Mouse (Mus musculus): ENCODE results near the gene Slc28a1. TPM values are rescaled to one million over a fixed set of nuclear protein-coding genes. Genes with fewer than 3 reads are reported as not detected.

Gene Slc28a1
- polyA plus RNA-seq, 1 experiment from 2014 or later: 0.67 TPM

- H3K4me2 ChIP-seq: no peak overlapping the region
- no peaks in the 10 kb centered on the region for H3K27me3 ChIP-seq (replicated peaks; ENCODE audit: control insufficient read depth, insufficient read depth, low read length)
- no peak overlapping the region for H3K9ac ChIP-seq (ENCODE audit: low read depth, low read length)
- no peak overlapping the region for H3K4me3 ChIP-seq (ENCODE audit: low read depth, low read length)
- H3K9me3 ChIP-seq (ENCODE audit: control insufficient read depth, low read length): no peaks in the 10 kb centered on the region
- peaks cover 2% of the 10 kb centered on the region for H3K4me1 ChIP-seq (replicated peaks; ENCODE audit: control insufficient read depth, insufficient read depth, low read length)
- H3K27ac ChIP-seq (ENCODE audit: low read depth, low read length): no peak overlapping the region
- 95% methylated on average over 2 of the region's 2 CpGs for WGBS
- H3K36me3 ChIP-seq (ENCODE audit: control insufficient read depth, insufficient read depth, low read length): no peaks in the 10 kb centered on the region
- no peak for DNase-seq (ENCODE audit: low spot score)
- no peak for ATAC-seq (replicated peaks; ENCODE audit: low FRiP score)
Observed at GRCm38 (mm10) chr7:81111729-81112128, 2.9 kb upstream of the Slc28a1 start.

GRCm38 (mm10) chr7:81112686-81113360, 1.8 kb upstream of the Slc28a1 start:
- H3K27ac ChIP-seq (ENCODE audit: low read depth, low read length): no peak overlapping the region
- no peak overlapping the region for H3K4me2 ChIP-seq
- 42% methylated on average over 6 of the region's 6 CpGs for WGBS
- H3K9me3 ChIP-seq (ENCODE audit: control insufficient read depth, low read length): no peaks in the 10 kb centered on the region
- H3K4me3 ChIP-seq (ENCODE audit: low read depth, low read length): no peak overlapping the region
- DNase-seq (ENCODE audit: low spot score) (no peak), ATAC-seq (replicated peaks; ENCODE audit: low FRiP score) (no peak)
- H3K36me3 ChIP-seq (ENCODE audit: control insufficient read depth, insufficient read depth, low read length): no peaks in the 10 kb centered on the region
- H3K4me1 ChIP-seq (replicated peaks; ENCODE audit: control insufficient read depth, insufficient read depth, low read length): peaks cover 2% of the 10 kb centered on the region
- H3K9ac ChIP-seq (ENCODE audit: low read depth, low read length): no peak overlapping the region
- no peaks in the 10 kb centered on the region for H3K27me3 ChIP-seq (replicated peaks; ENCODE audit: control insufficient read depth, insufficient read depth, low read length)

DNA sequence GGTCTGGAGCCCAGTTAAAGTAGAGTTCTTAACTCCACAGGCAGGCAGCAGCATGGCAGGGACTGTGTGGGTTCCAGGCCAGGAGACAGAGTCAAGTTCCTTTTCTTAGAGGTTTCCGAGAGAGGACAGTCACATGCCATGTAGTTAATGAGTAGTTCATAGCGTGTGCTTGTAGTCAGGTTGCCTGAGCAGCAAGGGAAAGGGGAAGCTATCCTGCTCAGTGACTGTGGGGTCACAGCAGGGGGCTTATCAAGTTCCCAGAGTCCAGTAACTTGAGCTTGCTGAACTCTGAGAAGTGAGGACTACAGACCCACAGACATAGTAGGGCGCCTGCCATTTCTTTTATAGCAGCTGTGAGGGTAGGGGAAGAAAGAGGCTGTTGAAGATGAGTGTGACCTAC, 6.5 kb downstream of the Slc28a1 start:
- DNase-seq (ENCODE audit: low spot score): no peak
- Histone ChIP-seq H3K4me2 (no peak overlapping the region), H3K9ac (ENCODE audit: low read depth, low read length) (0 out of 2 replicates have a peak overlapping the region, but pooled peaks have one; percentile 12), H3K9me3 (ENCODE audit: control insufficient read depth, low read length) (no peaks in the 10 kb centered on the region), H3K4me1 (replicated peaks; ENCODE audit: control insufficient read depth, insufficient read depth, low read length) (peaks cover 21% of the 10 kb centered on the region), H3K27ac (ENCODE audit: low read depth, low read length) (no peak overlapping the region), H3K27me3 (replicated peaks; ENCODE audit: control insufficient read depth, insufficient read depth, low read length) (no peaks in the 10 kb centered on the region), H3K36me3 (ENCODE audit: control insufficient read depth, insufficient read depth, low read length) (no peaks in the 10 kb centered on the region), H3K4me3 (ENCODE audit: low read depth, low read length) (no peak overlapping the region)
- no peak for ATAC-seq (replicated peaks; ENCODE audit: low FRiP score)
- 57% methylated on average over 3 of the region's 3 CpGs for WGBS

GRCm38 (mm10) chr7:81122808-81123207, 8.2 kb downstream of the Slc28a1 start:
- Histone ChIP-seq H3K4me1 (replicated peaks; ENCODE audit: control insufficient read depth, insufficient read depth, low read length) (peaks cover 21% of the 10 kb centered on the region), H3K4me3 (ENCODE audit: low read depth, low read length) (no peak overlapping the region), H3K9ac (ENCODE audit: low read depth, low read length) (no peak overlapping the region), H3K9me3 (ENCODE audit: control insufficient read depth, low read length) (no peaks in the 10 kb centered on the region), H3K36me3 (ENCODE audit: control insufficient read depth, insufficient read depth, low read length) (no peaks in the 10 kb centered on the region), H3K27ac (ENCODE audit: low read depth, low read length) (no peak overlapping the region), H3K27me3 (replicated peaks; ENCODE audit: control insufficient read depth, insufficient read depth, low read length) (no peaks in the 10 kb centered on the region), H3K4me2 (no peak overlapping the region)
- WGBS: 48% methylated on average over 2 of the region's 2 CpGs
- no peak for ATAC-seq (replicated peaks; ENCODE audit: low FRiP score)
- DNase-seq (ENCODE audit: low spot score): no peak

GRCm38 (mm10) chr7:81123553-81123952, 9.0 kb downstream of the Slc28a1 start:
- 0 out of 2 replicates have a peak overlapping the region, but pooled peaks have one; percentile 15 for H3K4me3 ChIP-seq (ENCODE audit: low read depth, low read length)

DNA sequence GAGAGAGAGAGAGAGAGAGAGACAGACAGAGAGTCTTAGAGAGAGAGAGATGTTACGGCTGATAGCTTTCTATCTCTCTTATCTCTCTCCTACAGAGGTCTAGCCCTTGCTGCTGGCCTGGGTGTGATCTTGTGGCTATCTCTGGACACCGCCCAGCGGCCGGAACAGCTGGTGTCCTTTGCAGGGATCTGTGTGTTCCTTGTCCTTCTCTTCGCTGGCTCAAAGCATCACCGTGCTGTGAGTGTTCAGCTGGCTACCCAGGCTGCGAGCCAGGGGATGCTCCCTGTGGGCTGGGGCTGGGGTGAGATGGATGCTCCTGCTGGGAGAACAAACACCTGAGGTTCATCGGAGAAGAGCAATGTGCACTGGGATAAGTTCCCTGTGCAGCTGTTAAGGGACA, 10.2 kb downstream of the Slc28a1 start:
- no peaks in the 10 kb centered on the region for H3K36me3 ChIP-seq (ENCODE audit: control insufficient read depth, insufficient read depth, low read length)
- no peak overlapping the region for H3K4me3 ChIP-seq (ENCODE audit: low read depth, low read length)
- WGBS: 54% methylated on average over 8 of the region's 8 CpGs
- H3K9me3 ChIP-seq (ENCODE audit: control insufficient read depth, low read length): no peaks in the 10 kb centered on the region
- DNase-seq (ENCODE audit: low spot score): no peak
- peak overlapping the region; percentile 31 for H3K4me2 ChIP-seq
- H3K27ac ChIP-seq (ENCODE audit: low read depth, low read length): 0 out of 2 replicates have a peak overlapping the region, but pooled peaks have one; percentile 22
- peaks cover 21% of the 10 kb centered on the region for H3K4me1 ChIP-seq (replicated peaks; ENCODE audit: control insufficient read depth, insufficient read depth, low read length)
- H3K9ac ChIP-seq (ENCODE audit: low read depth, low read length): no peak overlapping the region
- ATAC-seq (replicated peaks; ENCODE audit: low FRiP score): peak; percentile 80
- no peaks in the 10 kb centered on the region for H3K27me3 ChIP-seq (replicated peaks; ENCODE audit: control insufficient read depth, insufficient read depth, low read length)

More at GRCm38 (mm10) chr7:81123553-81123952, 9.0 kb downstream of the Slc28a1 start:
- Histone ChIP-seq H3K36me3 (ENCODE audit: control insufficient read depth, insufficient read depth, low read length) (no peaks in the 10 kb centered on the region), H3K9ac (ENCODE audit: low read depth, low read length) (no peak overlapping the region), H3K4me2 (peak overlapping the region; percentile 16), H3K4me1 (replicated peaks; ENCODE audit: control insufficient read depth, insufficient read depth, low read length) (peaks cover 21% of the 10 kb centered on the region), H3K9me3 (ENCODE audit: control insufficient read depth, low read length) (no peaks in the 10 kb centered on the region), H3K27me3 (replicated peaks; ENCODE audit: control insufficient read depth, insufficient read depth, low read length) (no peaks in the 10 kb centered on the region), H3K27ac (ENCODE audit: low read depth, low read length) (0 out of 2 replicates have a peak overlapping the region, but pooled peaks have one; percentile 38)
- DNase-seq (ENCODE audit: low spot score): no peak
- WGBS: 48% methylated on average over 5 of the region's 5 CpGs
- peak; percentile 36; the same call in 1 of the 2 replicates for ATAC-seq (replicated peaks; ENCODE audit: low FRiP score)

DNA sequence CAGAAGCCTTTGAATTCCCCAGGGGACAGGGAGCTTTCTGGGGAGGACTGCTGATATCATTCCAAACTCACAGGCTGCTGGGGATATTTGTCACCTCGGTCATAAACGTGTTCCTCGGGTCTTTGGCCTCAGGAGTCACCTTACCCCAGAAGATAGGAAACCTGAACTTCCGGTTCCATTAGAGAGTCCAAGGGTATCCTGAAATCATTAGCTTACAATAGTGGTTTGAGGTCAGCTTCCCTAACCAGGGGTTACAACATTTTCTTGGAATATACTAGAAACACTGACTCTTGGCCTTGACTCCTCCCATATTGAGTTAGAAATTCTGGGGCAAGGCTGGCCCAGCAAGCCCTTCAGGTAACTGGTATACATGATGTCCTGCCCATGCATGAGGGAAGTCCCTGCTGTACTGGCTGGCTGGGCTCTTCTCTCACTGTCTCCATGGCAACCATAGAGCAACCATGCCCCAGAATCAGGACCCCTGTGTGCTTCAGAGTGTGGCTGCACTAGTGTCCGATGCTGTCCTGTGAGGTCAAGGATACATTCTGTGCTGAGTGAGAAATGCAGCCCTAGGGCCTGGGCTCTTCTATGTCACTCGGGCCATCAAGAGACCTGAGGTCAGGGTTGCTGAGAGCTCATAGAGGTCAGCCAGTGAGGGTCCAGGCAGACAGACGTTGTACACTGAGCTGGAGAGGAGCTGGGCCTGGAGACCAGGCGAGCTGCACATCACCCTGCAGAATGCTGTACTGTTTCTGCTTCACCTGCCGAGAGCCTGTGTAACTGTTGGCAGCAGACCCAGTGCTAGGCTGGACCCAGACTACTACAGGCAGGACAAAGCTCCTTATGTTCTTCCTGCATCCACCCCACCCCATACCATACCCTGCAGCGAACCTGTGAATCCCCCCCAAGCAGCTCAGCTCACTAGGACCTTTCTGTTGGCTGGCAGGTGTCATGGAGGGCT, 10.9 kb downstream of the Slc28a1 start:
- ATAC-seq (replicated peaks; ENCODE audit: low FRiP score) (no peak), DNase-seq (ENCODE audit: low spot score) (no peak)
- Histone ChIP-seq H3K36me3 (ENCODE audit: control insufficient read depth, insufficient read depth, low read length) (no peaks in the 10 kb centered on the region), H3K27me3 (replicated peaks; ENCODE audit: control insufficient read depth, insufficient read depth, low read length) (no peaks in the 10 kb centered on the region), H3K27ac (ENCODE audit: low read depth, low read length) (0 out of 2 replicates have a peak overlapping the region, but pooled peaks have one; percentile 22), H3K9ac (ENCODE audit: low read depth, low read length) (no peak overlapping the region), H3K4me2 (peak overlapping the region; percentile 31), H3K4me1 (replicated peaks; ENCODE audit: control insufficient read depth, insufficient read depth, low read length) (peaks cover 21% of the 10 kb centered on the region), H3K9me3 (ENCODE audit: control insufficient read depth, low read length) (no peaks in the 10 kb centered on the region), H3K4me3 (ENCODE audit: low read depth, low read length) (no peak overlapping the region)
- 72% methylated on average over 10 of the region's 10 CpGs for WGBS

DNA sequence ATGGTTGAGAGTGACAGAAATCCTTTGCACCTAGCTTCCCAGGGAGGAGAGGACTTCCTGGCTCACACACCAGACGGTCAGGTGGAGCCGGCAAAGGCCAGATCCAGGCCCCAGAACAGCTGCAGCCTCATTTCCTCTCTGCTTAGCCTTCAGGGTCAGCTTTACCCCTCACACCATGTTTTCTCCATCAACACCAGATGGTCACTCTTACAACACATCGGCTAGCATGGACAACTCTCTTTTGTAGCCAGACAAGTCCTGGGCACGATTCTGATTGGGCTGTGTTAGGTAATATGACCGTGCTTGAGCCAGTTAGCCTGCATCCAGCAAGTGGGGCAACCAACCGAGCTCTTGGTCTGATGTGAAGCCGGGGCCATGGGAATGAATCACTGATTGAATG, 17.3 kb downstream of the Slc28a1 start:
- H3K4me1 ChIP-seq (replicated peaks; ENCODE audit: control insufficient read depth, insufficient read depth, low read length): peaks cover 6% of the 10 kb centered on the region; the same call in 1 of the 2 replicates

More for the DNA sequence above, 17.3 kb downstream of the Slc28a1 start:
- Histone ChIP-seq H3K9me3 (ENCODE audit: control insufficient read depth, low read length) (no peaks in the 10 kb centered on the region), H3K4me3 (ENCODE audit: low read depth, low read length) (no peak overlapping the region), H3K36me3 (ENCODE audit: control insufficient read depth, insufficient read depth, low read length) (no peaks in the 10 kb centered on the region), H3K4me2 (no peak overlapping the region), H3K27ac (ENCODE audit: low read depth, low read length) (no peak overlapping the region), H3K9ac (ENCODE audit: low read depth, low read length) (no peak overlapping the region), H3K27me3 (replicated peaks; ENCODE audit: control insufficient read depth, insufficient read depth, low read length) (no peaks in the 10 kb centered on the region)
- WGBS: 75% methylated on average over 7 of the region's 7 CpGs
- DNase-seq (ENCODE audit: low spot score): no peak
- ATAC-seq (replicated peaks; ENCODE audit: low FRiP score): no peak
